Mouse (Mus musculus) megakaryocyte, embryonic 14.5 days (primary cell): ENCODE data around the gene Tmem132c.

Source experiments
- FLI1 ChIP-seq: IDR thresholded peaks from 2 replicates; pipeline ENCODE4 v1.6.1; 2012; ENCODE audit warnings: low read length, inconsistent platforms, mixed read lengths
- GATA1 ChIP-seq: IDR thresholded peaks from 3 replicates; pipeline ENCODE4 v1.6.1; 2012; ENCODE audit warnings: mixed read lengths, low read length, inconsistent platforms, borderline replicate concordance

DNA sequence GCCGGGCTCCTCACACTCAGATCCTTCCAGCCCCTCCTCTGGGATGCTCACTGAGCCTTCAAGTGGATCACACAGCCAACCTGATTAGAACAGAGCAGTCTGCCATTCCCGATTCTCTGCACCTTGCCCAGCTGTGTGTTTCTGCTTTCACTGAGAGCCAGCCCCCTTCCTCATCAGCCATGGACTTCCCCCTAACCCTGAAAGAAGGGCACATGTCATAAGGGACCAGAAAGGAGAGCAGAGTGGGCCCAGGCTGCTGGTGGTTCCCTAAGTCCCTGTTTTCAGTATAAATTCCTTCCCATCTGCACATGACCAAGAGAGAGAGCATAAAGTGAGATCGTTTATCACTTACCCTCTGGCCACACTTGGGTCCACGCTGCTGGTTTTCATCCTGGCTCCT is 39.6 kb downstream of the Tmem132c start:
- TF ChIP-seq GATA1 (no peak), FLI1 (no peak)
